Mouse (Mus musculus) brain, embryonic 14.5 days (tissue): ENCODE data around the gene Timm10b. TPM values are rescaled to one million over a fixed set of nuclear protein-coding genes. Genes with fewer than 3 reads are reported as not detected.
A peak's percentile ranks its signal among the peaks of the same experiment; 100 is the strongest.

ENCODE experiments used
- DNase-seq: peaks from one replicate; pipeline ENCODE4 v3.0.0-alpha.2; 2011; ENCODE audit warnings: low read depth
- CTCF ChIP-seq: fragments of 200-500 bp; IDR thresholded peaks from 2 replicates; pipeline ENCODE4 v1.5.1; 2012; ENCODE audit warnings: inconsistent platforms, mild to moderate bottlenecking, moderate library complexity, borderline replicate concordance; ENCODE audit not compliant: insufficient read depth, insufficient read length; ENCODE audit errors: extremely low read depth
- POLR2A ChIP-seq: fragments of 200-500 bp; IDR thresholded peaks from 2 replicates; pipeline ENCODE4 v1.6.1; 2012; ENCODE audit warnings: mild to moderate bottlenecking, inconsistent platforms, borderline replicate concordance; ENCODE audit not compliant: poor library complexity, insufficient read depth, insufficient read length, severe bottlenecking; ENCODE audit errors: extremely low read depth
- polyA plus RNA-seq: library from polyadenylated mRNA; depleted of rRNA; stranded (reverse); fragments of >200 nt; gene quantifications from 2 replicates; pipeline ENCODE4 v1.2.3, GENCODE M21; 2012; rRNA removed

Gene Timm10b
- polyA plus RNA-seq, result 101 and 145 TPM in 2 replicates

GRCm38 (mm10) chr7:105639756-105640155, at the start of gene Timm10b:
Gene Timm10b (plus strand): TSS chr7:105640056.
- no peak for DNase-seq
- TF ChIP-seq POLR2A (no peak), CTCF (no peak)

- TF ChIP-seq POLR2A (no peak), CTCF (no peak)
- no peak for DNase-seq
Measured at GRCm38 (mm10) chr7:105590097-105590496, 49.8 kb upstream of the Timm10b start.

- TF ChIP-seq POLR2A, result no peak
- peak; percentile 75 for TF ChIP-seq CTCF
- DNase-seq, result peak; percentile 74
Measured at GRCm38 (mm10) chr7:105602860-105603623, 36.8 kb upstream of the Timm10b start.

GRCm38 (mm10) chr7:105608467-105608866, 31.4 kb upstream of the Timm10b start:
- no peak for TF ChIP-seq CTCF
- no peak for TF ChIP-seq POLR2A
- DNase-seq, result no peak

GRCm38 (mm10) chr7:105611767-105612166, 28.1 kb upstream of the Timm10b start:
- TF ChIP-seq CTCF (no peak), POLR2A (no peak)
- no peak for DNase-seq

- no peak for DNase-seq
- TF ChIP-seq CTCF (no peak), POLR2A (no peak)
Measured at GRCm38 (mm10) chr7:105614400-105614799, 25.5 kb upstream of the Timm10b start.

- no peak for DNase-seq
- no peak for TF ChIP-seq CTCF
- TF ChIP-seq POLR2A, result no peak
Measured at GRCm38 (mm10) chr7:105615720-105616119, 24.1 kb upstream of the Timm10b start.

GRCm38 (mm10) chr7:105616561-105616960, 23.3 kb upstream of the Timm10b start:
- DNase-seq, result no peak
- no peak for TF ChIP-seq CTCF
- no peak for TF ChIP-seq POLR2A

GRCm38 (mm10) chr7:105617810-105618209, 22.0 kb upstream of the Timm10b start:
- no peak for TF ChIP-seq POLR2A
- no peak for DNase-seq

GRCm38 (mm10) chr7:105619701-105620100, 20.2 kb upstream of the Timm10b start:
- no peak for DNase-seq
- TF ChIP-seq POLR2A, result no peak
- TF ChIP-seq CTCF, result no peak

- DNase-seq, result no peak
- TF ChIP-seq CTCF, result no peak
- no peak for TF ChIP-seq POLR2A
Measured at GRCm38 (mm10) chr7:105621053-105621452, 18.8 kb upstream of the Timm10b start.

- TF ChIP-seq POLR2A, result no peak
- TF ChIP-seq CTCF, result no peak
- no peak for DNase-seq
Measured at GRCm38 (mm10) chr7:105621646-105622292, 18.1 kb upstream of the Timm10b start.
